In genomic region chr5:77089294-77089693, GRCm38 (mm10) we compare ENCODE assay signal across 8 mouse cellular contexts. TPM values are rescaled to one million over a fixed set of nuclear protein-coding genes. Genes with fewer than 3 reads are reported as not detected.
A peak's percentile ranks its signal among the peaks of the same experiment; 100 is the strongest.
DNase-seq lines count a peak whose midpoint lies in the region; ATAC-seq and TF ChIP-seq lines count a peak whose summit lies in the region.

No protein-coding gene starts in this region.

- H3K9me3 ChIP-seq in lung, embryonic 14.5 days (ENCODE audit: low read depth, low read length): no peaks in the 10 kb centered on the region

- TF ChIP-seq POLR2A in bone marrow macrophage, adult 2 months (IDR thresholded peaks at IDR 0.05; ENCODE audit: borderline replicate concordance, low read depth, low read length): no peak

- H3K4me3 ChIP-seq in bone marrow macrophage, adult 2 months (ENCODE audit: insufficient read depth, low read length): no peak overlapping the region
- H3K4me3 ChIP-seq in lung, embryonic 14.5 days (ENCODE audit: low read depth, low read length): no peak overlapping the region

- no peak overlapping the region for H3K27ac ChIP-seq in bone marrow macrophage, adult 2 months (ENCODE audit: insufficient read depth, low read depth, low read length)
- no peak overlapping the region for H3K27ac ChIP-seq in lung, embryonic 14.5 days (ENCODE audit: low read depth)

- 62% methylated on average over 1 of the region's 1 CpGs for WGBS in lung, embryonic 14.5 days

- no peak overlapping the region for H3K9ac ChIP-seq in lung, embryonic 14.5 days

- H3K4me1 ChIP-seq in bone marrow macrophage, adult 2 months (ENCODE audit: control insufficient read depth, insufficient read depth, low read length): 0 out of 2 replicates have a peak, but pooled peaks cover 2% of the 10 kb centered on the region
- H3K4me1 ChIP-seq in lung, embryonic 14.5 days (ENCODE audit: insufficient read depth): no peaks in the 10 kb centered on the region

- ATAC-seq in lung, embryonic 14.5 days (ENCODE audit: insufficient read depth): no peak

- no peak overlapping the region for H3K4me2 ChIP-seq in lung, embryonic 14.5 days

- peak; percentile 51 for DNase-seq in 416B (ENCODE audit: low read depth)
- DNase-seq in B cell, adult 2 months: peak; percentile 71 to 73
- peak; percentile 32 to 44 for DNase-seq in frontal cortex, postnatal 25 days (ENCODE audit: low spot score in 2 of 2)
- peak; percentile 81 for DNase-seq in induced T-regulatory cell, adult 2 months (ENCODE audit: low read depth)
- DNase-seq in lung, embryonic 14.5 days: peak; percentile 77
- DNase-seq in right cerebral cortex, postnatal 10 days (ENCODE audit: low spot score in 2 of 2): peak; percentile 51 to 63
- DNase-seq in ovary, adult 18-20 months (ENCODE audit: low spot score): no peak

- H3K36me3 ChIP-seq in lung, embryonic 14.5 days (ENCODE audit: insufficient read depth): no peaks in the 10 kb centered on the region

- peak; percentile 31; the same call in 1 of the 2 replicates for TF ChIP-seq CTCF in bone marrow macrophage, adult 2 months (IDR thresholded peaks at IDR 0.05; ENCODE audit: low read depth, low read length)
- TF ChIP-seq CTCF in lung, embryonic 14.5 days (IDR thresholded peaks at IDR 0.05; ENCODE audit: low read depth): peak; percentile 82

- H3K27me3 ChIP-seq in lung, embryonic 14.5 days (ENCODE audit: insufficient read depth, low read length): no peaks in the 10 kb centered on the region

RNA-seq across cellular contexts. Expression of gene Hopx, which starts 25.6 kb away (rescaled TPM):
- polyA plus RNA-seq in bone marrow macrophage, adult 2 months (2012; ENCODE audit: insufficient read depth, insufficient read length, missing spikeins): 1.7 TPM in 1 of 2 replicates, not detected in the other
- polyA plus RNA-seq in lung, embryonic 14.5 days (2014; fragmentation: Nextera tagmentation; extraction: Ambion mirVana): 2.4 and 3.6 TPM in 2 replicates
